Mouse (Mus musculus): ENCODE results near the gene Plxna3. TPM values are rescaled to one million over a fixed set of nuclear protein-coding genes. Genes with fewer than 3 reads are reported as not detected.

Gene Plxna3
- 3.4 TPM for polyA plus RNA-seq (2017; shearing (Covaris generic))

DNA sequence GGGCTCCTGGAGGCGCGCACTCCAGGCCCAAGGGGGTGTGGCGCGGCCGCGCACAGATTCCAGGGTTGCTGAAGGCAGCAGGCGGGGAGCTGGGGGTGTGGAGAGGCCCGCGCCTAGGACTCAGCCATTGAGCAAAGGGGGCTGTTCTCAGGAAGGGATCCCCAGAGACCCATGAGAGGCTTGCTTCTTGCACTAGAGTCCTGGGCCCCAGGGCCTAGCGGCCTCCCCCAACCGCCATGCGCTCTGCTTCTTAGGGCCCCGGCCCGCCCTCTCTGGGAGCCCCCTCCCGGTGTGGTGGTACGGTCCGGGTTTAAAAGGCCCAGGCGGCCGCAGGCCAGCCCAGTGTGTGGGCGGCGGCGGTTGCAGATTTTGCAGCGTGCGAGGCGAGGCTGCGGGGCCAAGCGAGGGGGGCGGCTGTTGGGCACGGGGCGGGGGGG lies at the start of gene Plxna3:
Gene Plxna3 (plus strand): TSS at position 342 of the 437 bp plus-strand sequence.

DNA sequence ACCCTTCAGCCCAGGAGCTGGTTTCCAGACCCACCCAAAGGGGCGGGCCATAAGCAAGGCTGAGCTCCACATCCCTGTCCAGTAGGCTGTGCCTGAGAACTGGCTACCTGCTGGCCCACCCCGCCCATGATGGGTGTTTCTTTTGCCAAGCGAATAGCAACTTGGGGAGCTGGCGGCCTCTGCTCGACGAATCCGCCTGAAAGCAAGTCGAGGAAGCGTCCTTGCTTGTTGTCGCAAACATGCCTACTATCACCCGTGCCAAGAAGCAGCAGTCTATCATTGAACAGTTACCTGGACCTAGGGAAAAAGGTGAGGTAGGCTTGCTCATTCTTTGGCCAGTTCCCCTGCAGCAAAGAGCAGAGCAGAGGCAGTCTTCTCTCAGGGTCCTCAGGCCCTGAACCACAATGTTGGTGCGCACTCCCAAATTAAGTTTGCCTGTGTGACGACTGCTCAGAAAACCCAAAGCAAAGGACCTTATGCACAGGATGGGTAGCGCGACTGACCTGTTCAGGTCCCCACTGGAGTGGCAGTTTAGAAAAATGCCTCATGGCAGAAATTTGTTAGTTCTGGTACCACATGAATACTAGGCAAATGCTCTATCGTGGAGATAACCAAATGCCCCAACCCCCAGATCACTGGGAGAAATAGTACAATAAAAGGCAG lies 47.0 kb upstream of the Plxna3 start, which contains the start of the genes Taz and Dnase1l1:
Gene Taz (plus strand): TSS at position 181 of the 663 bp plus-strand sequence.
Gene Dnase1l1 (minus strand): TSS at position 606 of the 663 bp plus-strand sequence.

GRCm38 (mm10) chrX:74296538-74297448 lies 32.1 kb upstream of the Plxna3 start, which contains the start of gene Atp6ap1:
Gene Atp6ap1 (plus strand): TSS chrX:74297097.

GRCm38 (mm10) chrX:74304867-74305700 lies 23.8 kb upstream of the Plxna3 start, which contains the start of gene Gdi1:
Gene Gdi1 (plus strand): TSS chrX:74304998.

DNA sequence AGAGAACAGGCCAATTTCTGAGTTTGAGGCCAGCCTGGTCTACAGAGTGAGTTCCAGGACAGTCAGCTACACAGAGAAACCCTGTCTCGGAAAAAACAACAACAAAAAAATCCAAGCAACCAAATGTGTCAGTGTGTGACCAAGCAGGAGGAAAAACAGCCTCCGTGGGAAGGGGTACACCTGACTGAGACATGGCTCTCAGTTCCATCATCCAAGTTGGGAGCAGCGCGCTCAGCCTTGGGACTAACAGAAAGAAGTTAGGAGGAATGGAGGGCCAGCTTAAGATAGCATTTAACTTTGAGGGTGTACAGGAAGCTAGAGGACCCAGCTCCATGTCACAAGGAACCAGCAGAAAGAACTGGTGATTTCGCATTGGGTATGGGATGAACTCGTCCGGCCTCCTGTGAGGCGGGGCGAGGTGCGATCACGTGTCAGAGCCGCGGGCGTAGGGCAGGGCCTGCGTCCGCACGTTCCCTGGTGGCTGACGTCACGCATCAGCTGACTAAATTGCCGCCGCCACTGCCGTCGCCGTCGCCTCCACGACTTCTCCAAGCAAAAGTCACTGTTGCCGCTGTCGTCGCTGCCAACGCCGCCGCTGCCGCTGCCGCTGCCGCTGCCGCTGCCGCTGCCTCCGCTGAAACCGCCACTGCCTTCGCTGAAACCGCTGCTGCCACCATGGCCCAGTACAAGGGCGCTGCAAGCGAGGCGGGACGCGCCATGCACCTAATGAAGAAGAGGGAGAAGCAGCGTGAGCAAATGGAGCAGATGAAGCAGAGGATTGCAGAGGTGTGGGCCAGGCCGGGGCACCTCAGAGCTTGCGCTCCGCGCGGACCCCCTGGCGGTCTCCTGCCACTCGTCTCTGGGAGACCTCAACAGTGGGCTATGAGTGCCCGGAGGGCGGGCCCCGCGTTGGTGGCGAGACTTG lies 16.1 kb upstream of the Plxna3 start, which contains the start of gene Fam50a:
Gene Fam50a (plus strand): TSS at position 494 of the 925 bp plus-strand sequence.

GRCm38 (mm10) chrX:74353467-74353770 lies 24.6 kb downstream of the Plxna3 start, which contains the start of gene Lage3:
Gene Lage3 (minus strand): TSS chrX:74353618.

DNA sequence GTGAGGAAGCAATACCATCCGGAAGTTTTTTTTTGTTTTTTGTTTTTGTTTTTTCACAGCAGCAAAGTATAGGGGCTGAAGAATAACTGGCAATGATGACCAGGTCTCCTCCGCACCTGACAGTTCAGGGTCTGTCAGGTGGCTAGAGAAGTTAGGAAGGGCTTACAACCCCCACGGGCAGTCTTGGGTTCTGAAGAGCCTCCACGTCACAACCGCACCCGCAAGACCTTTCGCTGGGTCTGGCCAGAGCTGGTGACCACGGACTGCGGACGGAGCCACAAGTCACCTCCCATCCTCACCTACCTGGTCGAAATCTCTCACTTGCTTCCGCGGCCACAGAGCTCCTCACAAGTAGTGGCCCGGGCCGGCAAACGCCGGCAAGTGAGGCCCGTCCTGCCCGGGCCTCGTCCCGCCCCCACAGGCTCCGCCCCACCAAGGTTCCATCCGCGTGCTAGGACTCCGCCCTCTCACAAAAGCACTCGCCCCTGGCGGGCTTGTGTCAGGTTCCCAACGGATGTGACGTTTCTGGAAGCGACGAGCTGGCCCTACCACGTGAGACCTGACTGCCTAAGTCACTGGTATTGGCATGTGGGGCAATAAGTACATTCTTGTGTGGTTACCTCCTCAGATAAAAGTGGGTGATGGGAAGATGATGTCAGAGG lies 44.2 kb downstream of the Plxna3 start, which contains the start of the genes Ubl4a and Slc10a3:
Gene Ubl4a (minus strand): TSS at position 331 of the 662 bp plus-strand sequence.
Gene Slc10a3 (minus strand): TSS at position 462 of the 662 bp plus-strand sequence.

DNA sequence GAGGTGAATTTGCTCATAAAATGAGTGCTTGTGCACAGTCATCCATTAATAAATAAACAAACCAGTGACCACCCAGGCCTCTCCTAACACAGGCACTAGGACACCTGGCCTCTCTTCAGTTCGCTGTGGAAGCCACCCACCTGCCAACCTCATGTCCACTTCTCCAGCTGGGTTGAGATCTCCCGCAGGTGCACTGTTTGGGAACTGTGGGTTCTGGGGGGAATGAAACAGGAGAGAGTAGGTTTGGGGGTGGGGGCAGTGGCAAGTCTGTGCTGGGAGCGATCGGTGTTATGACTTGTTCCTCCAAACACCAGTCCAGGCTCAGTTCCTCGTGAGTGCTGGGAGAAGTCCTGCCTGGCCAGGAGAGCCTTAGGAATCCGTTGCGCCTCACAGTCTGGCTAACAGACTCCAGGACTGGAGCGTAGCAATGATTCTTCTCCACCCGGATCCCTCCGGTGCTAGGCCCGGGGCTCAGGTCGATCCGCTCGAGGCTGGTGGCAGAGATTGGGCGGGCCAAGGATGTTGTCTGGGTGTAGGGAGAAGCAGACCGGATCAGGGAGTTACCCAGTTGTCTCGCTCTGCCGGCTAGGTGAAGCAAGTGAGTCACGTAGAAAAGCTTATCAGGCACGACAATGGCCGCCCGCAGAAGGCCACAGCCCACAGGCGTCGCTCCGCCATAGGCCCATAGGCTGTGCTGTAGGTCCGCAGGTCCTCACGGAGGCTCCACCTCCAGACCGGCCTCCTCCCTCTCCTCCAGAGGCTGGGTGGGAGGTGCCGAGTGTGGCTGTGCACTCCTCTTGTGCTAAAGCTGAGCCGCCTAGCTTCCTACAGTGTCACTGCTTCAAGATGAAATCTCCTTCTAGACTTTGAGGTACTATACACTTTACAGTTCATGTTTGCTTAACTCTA lies 63.9 kb downstream of the Plxna3 start, which contains the start of the genes Fam3a and Ikbkg:
Gene Fam3a (minus strand): TSS at position 738 of the 909 bp plus-strand sequence.
Gene Ikbkg (plus strand): TSS at position 756 of the 909 bp plus-strand sequence.

Other genes starting within 250 kb of the Plxna3 start
- not detected for gene Opn1mw, start 201.6 kb upstream of the Plxna3 start, polyA plus RNA-seq (2017; shearing (Covaris generic))
- gene Mecp2, start 193.7 kb upstream of the Plxna3 start, polyA plus RNA-seq (2017; shearing (Covaris generic)) = 51.2 TPM
- not detected for gene Tex28, start 161.2 kb upstream of the Plxna3 start, polyA plus RNA-seq (2017; shearing (Covaris generic))
- 0.25 TPM for gene Tktl1, start 151.8 kb upstream of the Plxna3 start, polyA plus RNA-seq (2017; shearing (Covaris generic))
- 366 TPM for gene Flna, start 79.2 kb upstream of the Plxna3 start, polyA plus RNA-seq (2017; shearing (Covaris generic))
- gene Emd, start 74.4 kb upstream of the Plxna3 start, polyA plus RNA-seq (2017; shearing (Covaris generic)) = 154 TPM
- gene Rpl10, start 58.3 kb upstream of the Plxna3 start, polyA plus RNA-seq (2017; shearing (Covaris generic)) = 119 TPM
- gene Taz, start 47.2 kb upstream of the Plxna3 start, polyA plus RNA-seq (2017; shearing (Covaris generic)) = 104 TPM
- 18.4 TPM for gene Dnase1l1, start 46.7 kb upstream of the Plxna3 start, polyA plus RNA-seq (2017; shearing (Covaris generic))
- gene Atp6ap1, start 32.0 kb upstream of the Plxna3 start, polyA plus RNA-seq (2017; shearing (Covaris generic)) = 164 TPM
- 216 TPM for gene Gdi1, start 24.1 kb upstream of the Plxna3 start, polyA plus RNA-seq (2017; shearing (Covaris generic))
- gene Fam50a, start 16.0 kb upstream of the Plxna3 start, polyA plus RNA-seq (2017; shearing (Covaris generic)) = 57.9 TPM
- gene Lage3, start 24.6 kb downstream of the Plxna3 start, polyA plus RNA-seq (2017; shearing (Covaris generic)) = 16.9 TPM
- 32.9 TPM for gene Ubl4a, start 44.2 kb downstream of the Plxna3 start, polyA plus RNA-seq (2017; shearing (Covaris generic))
- gene Slc10a3, start 44.3 kb downstream of the Plxna3 start, polyA plus RNA-seq (2017; shearing (Covaris generic)) = 28.0 TPM
- gene Fam3a, start 64.2 kb downstream of the Plxna3 start, polyA plus RNA-seq (2017; shearing (Covaris generic)) = 14.2 TPM
- gene Ikbkg, start 64.2 kb downstream of the Plxna3 start, polyA plus RNA-seq (2017; shearing (Covaris generic)) = 39.7 TPM
- 44.5 TPM for gene G6pdx, start 100.1 kb downstream of the Plxna3 start, polyA plus RNA-seq (2017; shearing (Covaris generic))
- gene Gm6880, start 152.3 kb downstream of the Plxna3 start, polyA plus RNA-seq (2017; shearing (Covaris generic)) = not detected
- gene Olfr1326-ps1, start 245.8 kb downstream of the Plxna3 start, polyA plus RNA-seq (2017; shearing (Covaris generic)) = not detected

All from effector memory CD4-positive, alpha-beta T cell, adult 5 months (primary cell).